Mouse (Mus musculus): ENCODE measurements around the gene Neurl3.

GRCm38 (mm10) chr1:36252791-36253190, 21.7 kb downstream of the Neurl3 start:
- TF ChIP-seq CTCF (conservative IDR thresholded peaks at IDR 0.05 in 1 of 2, IDR thresholded peaks at IDR 0.05 in 1 of 2; ENCODE audit: low read depth in 2 of 2, low read length in 2 of 2) (peak; percentile 92 to 94), BHLHE40 (IDR thresholded peaks at IDR 0.05; ENCODE audit: low read depth, low read length) (no peak)
